Mouse (Mus musculus): ENCODE data around the gene Srrd.

GRCm38 (mm10) chr5:112382641-112383330, 39.9 kb upstream of the Srrd start:
- TF ChIP-seq GATA1 (IDR thresholded peaks at IDR 0.05; ENCODE audit: low read length) (no peak), TAL1 (IDR thresholded peaks at IDR 0.05; ENCODE audit: low read length) (no peak)
